Mouse (Mus musculus) midbrain, embryonic 14.5 days (tissue): Measurements from ENCODE around the gene Bckdk. TPM values are rescaled to one million over a fixed set of nuclear protein-coding genes. Genes with fewer than 3 reads are reported as not detected.

Experiments used
- ATAC-seq: fragments of 200-750 bp; cut with Nextera tagmentation; 2 replicates; pipeline ENCODE4 v1.8.0; 2017; ENCODE audit warnings: moderate number of reproducible peaks, moderate library complexity; ENCODE audit not compliant: low FRiP score, low TSS enrichment
- DNase-seq: peaks from one replicate; pipeline ENCODE4 v3.0.0-alpha.2; 2015
- H3K27ac ChIP-seq: fragments of 300-500 bp; sonication (generic); replicated peaks from 2 replicates; pipeline ENCODE4 v1.5.1; 2014; ENCODE audit warnings: mild to moderate bottlenecking, low read depth, low read length, moderate library complexity
- H3K27me3 ChIP-seq: fragments of 300-500 bp; sonication (generic); 2 replicates; pipeline ENCODE4 v1.6.1; 2014; ENCODE audit warnings: low read length, control low read depth, mixed read lengths; ENCODE audit not compliant: control insufficient read depth, insufficient read depth
- H3K36me3 ChIP-seq: fragments of 300-500 bp; sonication (generic); 2 replicates; pipeline ENCODE4 v1.6.1; 2014; ENCODE audit warnings: low read length, control low read depth; ENCODE audit not compliant: control insufficient read depth, insufficient read depth
- H3K4me1 ChIP-seq: fragments of 300-500 bp; sonication (generic); 2 replicates; pipeline ENCODE4 v1.6.1; 2014; ENCODE audit warnings: mild to moderate bottlenecking, antibody characterized with exemption, low read length, control low read depth; ENCODE audit not compliant: control insufficient read depth, insufficient read depth
- H3K4me2 ChIP-seq: fragments of 300-500 bp; sonication (generic); 2 replicates; pipeline ENCODE4 v1.6.1; 2014; ENCODE audit warnings: mild to moderate bottlenecking, low read length, moderate library complexity
- H3K4me3 ChIP-seq: fragments of 300-500 bp; sonication (generic); replicated peaks from 2 replicates; pipeline ENCODE4 v1.5.1; 2014; ENCODE audit warnings: low read depth, low read length
- H3K9ac ChIP-seq: fragments of 300-500 bp; sonication (generic); replicated peaks from 2 replicates; pipeline ENCODE4 v1.6.1; 2014; ENCODE audit warnings: mild to moderate bottlenecking, low read length, moderate library complexity
- H3K9me3 ChIP-seq: fragments of 300-500 bp; sonication (generic); 2 replicates; pipeline ENCODE4 v1.6.1; 2016; ENCODE audit warnings: low read length, control low read depth, mixed read lengths; ENCODE audit not compliant: control insufficient read depth
- WGBS: fragments of 180-500 bp; shearing (Covaris S2); extraction: QIAGEN DNeasy Blood & Tissue Kit; methylation state at CpG from one replicate; pipeline ENCODE4 v1.1.7; 2014; 5-methylcytosine and 5-hydroxymethylcytosine counted together
- polyA plus RNA-seq: library from polyadenylated mRNA; unstranded; fragments of >200 nt; fragmentation: Nextera tagmentation; extraction: Ambion mirVana; gene quantifications from 2 replicates; pipeline ENCODE4 v1.2.1, GENCODE M21; 2014

The Bckdk gene
- polyA plus RNA-seq, 1 experiment from 2014 or later: 77.3 TPM

GRCm38 (mm10) chr7:127944614-127945013 is 40.7 kb downstream of the Bckdk start:
- DNase-seq: no peak
- 12% methylated on average over 23 of the region's 23 CpGs for WGBS
- H3K4me2 ChIP-seq: no peak overlapping the region

GRCm38 (mm10) chr7:127946470-127947023 is 42.7 kb downstream of the Bckdk start, which contains the start of gene Prss36:
TSS of gene Prss36 (minus strand) at chr7:127946725.
- no peak for DNase-seq
- WGBS: 81% methylated on average over 6 of the region's 6 CpGs

More at GRCm38 (mm10) chr7:127944614-127945013, 40.7 kb downstream of the Bckdk start:
- Histone ChIP-seq H3K27ac (no peak overlapping the region), H3K9ac (no peak overlapping the region), H3K27me3 (no peaks in the 10 kb centered on the region; the same call in 1 of the 2 replicates), H3K4me3 (no peak overlapping the region), H3K4me1 (no peaks in the 10 kb centered on the region), H3K36me3 (no peaks in the 10 kb centered on the region), H3K9me3 (no peaks in the 10 kb centered on the region)
- no peak for ATAC-seq

GRCm38 (mm10) chr7:127952864-127953581 is 49.1 kb downstream of the Bckdk start:
- 53% methylated on average over 13 of the region's 13 CpGs for WGBS
- no peak overlapping the region for H3K4me2 ChIP-seq
- DNase-seq (no peak), ATAC-seq (no peak)
- H3K9me3 ChIP-seq: no peaks in the 10 kb centered on the region
- no peaks in the 10 kb centered on the region for H3K36me3 ChIP-seq
- H3K4me1 ChIP-seq: no peaks in the 10 kb centered on the region
- H3K9ac ChIP-seq: no peak overlapping the region
- H3K27ac ChIP-seq: no peak overlapping the region
- no peak overlapping the region for H3K4me3 ChIP-seq
- no peaks in the 10 kb centered on the region for H3K27me3 ChIP-seq

More at GRCm38 (mm10) chr7:127946470-127947023, 42.7 kb downstream of the Bckdk start, which contains the start of gene Prss36:
- Histone ChIP-seq H3K27me3 (no peaks in the 10 kb centered on the region; the same call in 1 of the 2 replicates), H3K4me1 (no peaks in the 10 kb centered on the region), H3K9ac (no peak within 1 kb of the TSS), H3K4me3 (no peak within 1 kb of the TSS), H3K9me3 (no peaks in the 10 kb centered on the region), H3K4me2 (no peak within 1 kb of the TSS), H3K36me3 (no peaks in the 10 kb centered on the region), H3K27ac (no peak within 1 kb of the TSS)
- no peak for ATAC-seq

- Histone ChIP-seq H3K27me3 (no peaks in the 10 kb centered on the region), H3K27ac (no peak overlapping the region), H3K36me3 (no peaks in the 10 kb centered on the region), H3K4me2 (no peak overlapping the region), H3K4me3 (no peak overlapping the region), H3K9me3 (no peaks in the 10 kb centered on the region), H3K9ac (no peak overlapping the region), H3K4me1 (no peaks in the 10 kb centered on the region)
- ATAC-seq (no peak), DNase-seq (no peak)
- WGBS: 65% methylated on average over 5 of the region's 5 CpGs
Observed at GRCm38 (mm10) chr7:127959364-127959763, 55.5 kb downstream of the Bckdk start.

Other genes starting within 250 kb of the Bckdk start
- gene Bcl7c, start 195.1 kb upstream of the Bckdk start, polyA plus RNA-seq: 47.2 and 54.0 TPM in 2 replicates
- gene Ctf1, start 191.3 kb upstream of the Bckdk start, polyA plus RNA-seq: 3.5 and 4.3 TPM in 2 replicates
- gene Ctf2, start 171.9 kb upstream of the Bckdk start, polyA plus RNA-seq: 0.12 and 0.16 TPM in 2 replicates
- 7.4 and 15.2 TPM in 2 replicates for gene Fbxl19, start 159.5 kb upstream of the Bckdk start, polyA plus RNA-seq
- gene Orai3, start 134.3 kb upstream of the Bckdk start, polyA plus RNA-seq: 2.9 and 3.4 TPM in 2 replicates
- gene Setd1a, start 127.4 kb upstream of the Bckdk start, polyA plus RNA-seq: 24.0 and 27.3 TPM in 2 replicates
- not detected in 2 replicates for gene Gm49388, start 118.5 kb upstream of the Bckdk start, polyA plus RNA-seq
- 6.0 and 7.1 TPM in 2 replicates for gene Hsd3b7, start 103.5 kb upstream of the Bckdk start, polyA plus RNA-seq
- 8.7 and 11.8 TPM in 2 replicates for gene Stx4a, start 79.8 kb upstream of the Bckdk start, polyA plus RNA-seq
- gene Stx1b, start 79.5 kb upstream of the Bckdk start, polyA plus RNA-seq: 30.8 and 46.9 TPM in 2 replicates
- 13.2 and 15.5 TPM in 2 replicates for gene Zfp646, start 27.9 kb upstream of the Bckdk start, polyA plus RNA-seq
- gene Zfp668, start 27.3 kb upstream of the Bckdk start, polyA plus RNA-seq: 32.0 and 42.3 TPM in 2 replicates
- gene Prss53, start 13.1 kb upstream of the Bckdk start, polyA plus RNA-seq: 0.80 and 1.1 TPM in 2 replicates
- gene Gm21974, start 8.6 kb upstream of the Bckdk start, polyA plus RNA-seq: not detected in 2 replicates
- 53.2 and 64.0 TPM in 2 replicates for gene Vkorc1, start 8.5 kb upstream of the Bckdk start, polyA plus RNA-seq
- 44.1 and 51.2 TPM in 2 replicates for gene Kat8, start 8.4 kb downstream of the Bckdk start, polyA plus RNA-seq
- gene Prss8, start 26.0 kb downstream of the Bckdk start, polyA plus RNA-seq: 0.28 TPM in 1 of 2 replicates, not detected in the other
- gene Prss36, start 42.6 kb downstream of the Bckdk start, polyA plus RNA-seq: 10.4 and 12.0 TPM in 2 replicates
- 47.9 and 66.9 TPM in 2 replicates for gene Fus, start 63.4 kb downstream of the Bckdk start, polyA plus RNA-seq
- gene Pycard, start 89.8 kb downstream of the Bckdk start, polyA plus RNA-seq: 4.4 and 7.5 TPM in 2 replicates
- not detected in 2 replicates for gene Trim72, start 99.9 kb downstream of the Bckdk start, polyA plus RNA-seq
- gene Itgam, start 158.6 kb downstream of the Bckdk start, polyA plus RNA-seq: 0.19 and 0.68 TPM in 2 replicates
- gene Gm49368, start 158.6 kb downstream of the Bckdk start, polyA plus RNA-seq: not detected in 2 replicates
- gene Itgax, start 225.5 kb downstream of the Bckdk start, polyA plus RNA-seq: 0.32 TPM in 1 of 2 replicates, not detected in the other